ENCODE assay signal across 8 mouse cellular contexts in the genomic region with DNA sequence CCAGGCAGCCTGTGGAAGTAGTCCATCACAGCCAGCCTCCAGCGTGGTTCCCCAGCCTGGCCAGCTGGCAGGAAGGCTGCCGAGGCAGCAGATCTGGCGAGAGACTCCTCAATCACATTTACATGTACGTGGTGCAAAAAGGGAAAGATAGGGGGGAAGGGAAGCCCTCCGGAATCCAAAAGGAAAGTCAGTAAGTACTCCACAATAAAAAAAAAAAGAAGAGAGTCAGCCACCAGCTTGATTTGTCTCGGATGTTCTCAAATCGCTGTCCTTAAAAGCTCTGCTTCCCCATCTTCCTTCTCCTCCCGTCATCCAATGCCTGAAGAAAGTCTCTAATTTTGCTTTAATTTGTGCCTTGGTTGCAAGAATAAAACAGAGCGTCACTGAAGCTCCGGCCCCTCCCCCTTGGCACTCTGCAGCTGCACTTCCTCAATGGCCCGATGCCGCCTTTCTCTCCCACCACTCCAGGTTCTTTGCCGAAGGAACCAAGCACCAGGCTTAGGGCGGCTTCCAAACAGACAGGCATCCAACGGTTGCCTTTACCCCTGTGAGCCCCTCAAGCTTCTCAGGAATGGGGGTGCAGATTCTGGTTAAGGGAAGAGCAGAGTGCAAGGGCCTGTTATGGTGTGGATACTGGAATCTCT.
DNase-seq lines count a peak whose midpoint lies in the region; ATAC-seq and TF ChIP-seq lines count a peak whose summit lies in the region.

No protein-coding gene starts in this region.

- TF ChIP-seq EP300 in liver, postnatal 0 days (IDR thresholded peaks at IDR 0.05; ENCODE audit: low read depth) = no peak

- peak; percentile 10 for DNase-seq in gastrocnemius, postnatal 14 days
- no peak for DNase-seq in gastrocnemius, postnatal 10 days
- peak; percentile 43 to 61 for DNase-seq in layer of hippocampus, adult 18-20 months (ENCODE audit: low spot score in 2 of 2)
- DNase-seq in liver, postnatal 0 days = peak; percentile 19
- peak; percentile 62 to 72 for DNase-seq in right cerebral cortex, adult 2 months (ENCODE audit: low spot score in 2 of 2)
- no peak for DNase-seq in spleen, postnatal 14 days (ENCODE audit: low spot score in 2 of 2)

- H3K4me2 ChIP-seq in heart, embryonic 13.5 days = peak overlapping the region; percentile 71
- H3K4me2 ChIP-seq in liver, postnatal 0 days (ENCODE audit: low read depth, low read length) = peak overlapping the region; percentile 33; the same call in 1 of the 2 replicates

- no peak overlapping the region; the same call in 1 of the 2 replicates for H3K27ac ChIP-seq in cortical plate, adult 2 months (ENCODE audit: insufficient read depth, low read length)
- no peak overlapping the region for H3K27ac ChIP-seq in heart, embryonic 13.5 days (replicated peaks)
- H3K27ac ChIP-seq in liver, postnatal 0 days (ENCODE audit: low read depth) = no peak overlapping the region

- peaks cover 1% of the 10 kb centered on the region; the same call in 1 of the 2 replicates for H3K4me1 ChIP-seq in cortical plate, adult 2 months (ENCODE audit: control insufficient read depth, insufficient read depth, low read length)
- H3K4me1 ChIP-seq in heart, embryonic 13.5 days = peaks cover 13% of the 10 kb centered on the region
- H3K4me1 ChIP-seq in liver, postnatal 0 days (ENCODE audit: insufficient read depth) = no peaks in the 10 kb centered on the region

- H3K9ac ChIP-seq in heart, embryonic 13.5 days = peak overlapping the region; percentile 61
- H3K9ac ChIP-seq in liver, postnatal 0 days (replicated peaks) = no peak overlapping the region

- WGBS in heart, embryonic 13.5 days = 15% methylated on average over 15 of the region's 15 CpGs
- WGBS in liver, postnatal 0 days (ENCODE audit: insufficient replicate concordance) = 17% methylated on average over 15 of the region's 15 CpGs

- no peak for TF ChIP-seq POLR2A in cortical plate, adult 2 months (IDR thresholded peaks at IDR 0.05; ENCODE audit: extremely low read depth, insufficient read depth, low read length)

- no peaks in the 10 kb centered on the region for H3K36me3 ChIP-seq in heart, embryonic 13.5 days
- no peaks in the 10 kb centered on the region for H3K36me3 ChIP-seq in liver, postnatal 0 days (replicated peaks; ENCODE audit: insufficient read depth, low read length)

- no peak for ATAC-seq in heart, embryonic 13.5 days (ENCODE audit: extremely low read depth, insufficient number of reproducible peaks, low FRiP score, low TSS enrichment)
- no peak for ATAC-seq in liver, postnatal 0 days

- TF ChIP-seq CTCF in cortical plate, adult 2 months (IDR thresholded peaks at IDR 0.05; ENCODE audit: extremely low read depth, insufficient read depth, low read length) = no peak
- TF ChIP-seq CTCF in liver, postnatal 0 days (IDR thresholded peaks at IDR 0.05; ENCODE audit: low read depth) = no peak

- intact Hi-C loops in gastrocnemius, postnatal 14 days (cut with DNase I; ENCODE audit: low total_unique reads) = no loop called here

- H3K4me3 ChIP-seq in cortical plate, adult 2 months (ENCODE audit: insufficient read depth, low read length) = peak overlapping the region; percentile 13
- H3K4me3 ChIP-seq in heart, embryonic 13.5 days = peak overlapping the region; percentile 44
- H3K4me3 ChIP-seq in liver, postnatal 0 days (ENCODE audit: low read depth, low read length) = no peak overlapping the region

- no peaks in the 10 kb centered on the region for H3K9me3 ChIP-seq in heart, embryonic 13.5 days
- no peaks in the 10 kb centered on the region for H3K9me3 ChIP-seq in liver, postnatal 0 days (ENCODE audit: low read length)

- no peaks in the 10 kb centered on the region for H3K27me3 ChIP-seq in heart, embryonic 13.5 days (replicated peaks)
- no peaks in the 10 kb centered on the region for H3K27me3 ChIP-seq in liver, postnatal 0 days (ENCODE audit: insufficient read depth, low read length)

Comparison
In these comparisons a context has a peak if more than half of its experiments do, and no peak if none do; other contexts are left out.
1. DNase-seq: peak in gastrocnemius, postnatal 14 days (single experiment), layer of hippocampus, adult 18-20 months (2 of 2), liver, postnatal 0 days (single experiment) and right cerebral cortex, adult 2 months (2 of 2); none in gastrocnemius, postnatal 10 days (single experiment) and spleen, postnatal 14 days (0 of 2).